Mouse (Mus musculus) kidney, adult 2 months (tissue): ENCODE results near the gene F11. TPM values are rescaled to one million over a fixed set of nuclear protein-coding genes. Genes with fewer than 3 reads are reported as not detected.

Source experiments
- DNase-seq: peaks from one replicate; pipeline ENCODE4 v3.0.0; 2021
- H3K27ac ChIP-seq: fragments of 200-500 bp; 2 replicates; pipeline ENCODE4 v1.5.1; 2012; ENCODE audit warnings: low read depth, low read length, control low read depth, inconsistent platforms; ENCODE audit not compliant: insufficient read depth
- H3K27me3 ChIP-seq: fragments of 200-500 bp; replicated peaks from 2 replicates; pipeline ENCODE4 v1.6.1; 2012; ENCODE audit warnings: mild to moderate bottlenecking, moderate library complexity, low read length, inconsistent platforms; ENCODE audit not compliant: control insufficient read depth, insufficient read depth
- H3K36me3 ChIP-seq: fragments of 200-500 bp; 2 replicates; pipeline ENCODE4 v1.6.1; 2012; ENCODE audit warnings: mild to moderate bottlenecking, moderate library complexity, low read length, inconsistent platforms; ENCODE audit not compliant: control insufficient read depth, insufficient read depth
- H3K4me1 ChIP-seq: fragments of 200-500 bp; 2 replicates; pipeline ENCODE4 v1.6.1; 2011; ENCODE audit warnings: low read length; ENCODE audit not compliant: control insufficient read depth, insufficient read depth
- H3K4me3 ChIP-seq: fragments of 200-500 bp; 2 replicates; pipeline ENCODE4 v1.5.1; 2011; ENCODE audit warnings: mild to moderate bottlenecking, low read depth, low read length, control low read depth; ENCODE audit not compliant: insufficient read depth
- CTCF ChIP-seq: fragments of 200-500 bp; conservative IDR thresholded peaks from 2 replicates; pipeline ENCODE4 v1.5.1; 2011; ENCODE audit warnings: low read depth, mild to moderate bottlenecking, control low read depth, low read length, moderate library complexity, mixed read lengths; ENCODE audit not compliant: insufficient read depth, insufficient read length
- POLR2A ChIP-seq: fragments of 200-500 bp; IDR thresholded peaks from one replicate; pipeline ENCODE4 v1.6.1; 2011; ENCODE audit warnings: low read depth, low read length, control low read depth
- WGBS: fragments of 180-500 bp; shearing (Covaris S2); methylation state at CpG from one replicate; pipeline ENCODE4 v1.1.7; 2018; 5-methylcytosine and 5-hydroxymethylcytosine counted together
- polyA plus RNA-seq: library from polyadenylated mRNA; depleted of rRNA; stranded (reverse); fragments of >200 nt; gene quantifications from 2 replicates; pipeline ENCODE4 v1.2.3, GENCODE M21; 2012

F11 gene
- polyA plus RNA-seq, 1 experiment = not detected

- H3K27me3 ChIP-seq = no peaks in the 10 kb centered on the region
- no peak overlapping the region for H3K4me3 ChIP-seq
- 85% methylated on average over 8 of the region's 8 CpGs for WGBS
- no peak for DNase-seq
- 0 out of 2 replicates have a peak, but pooled peaks cover 3% of the 10 kb centered on the region for H3K4me1 ChIP-seq
- H3K27ac ChIP-seq = no peak overlapping the region
- TF ChIP-seq POLR2A (no peak), CTCF (no peak)
- H3K36me3 ChIP-seq = no peaks in the 10 kb centered on the region
Observed at GRCm38 (mm10) chr8:45266993-45267392, 5.2 kb upstream of the F11 start.

- H3K4me1 ChIP-seq = 0 out of 2 replicates have a peak, but pooled peaks cover 3% of the 10 kb centered on the region
- 68% methylated on average over 4 of the region's 4 CpGs for WGBS
- H3K36me3 ChIP-seq = no peaks in the 10 kb centered on the region
- no peak for DNase-seq
- no peak overlapping the region for H3K27ac ChIP-seq
- H3K4me3 ChIP-seq = no peak overlapping the region
- no peak for TF ChIP-seq CTCF
- TF ChIP-seq POLR2A = no peak
- no peaks in the 10 kb centered on the region for H3K27me3 ChIP-seq
Observed at GRCm38 (mm10) chr8:45264918-45265317, 3.1 kb upstream of the F11 start.

GRCm38 (mm10) chr8:45262851-45263250 lies 1.0 kb upstream of the F11 start:
- TF ChIP-seq POLR2A = no peak
- no peak for TF ChIP-seq CTCF
- Histone ChIP-seq H3K27ac (no peak overlapping the region), H3K27me3 (no peaks in the 10 kb centered on the region), H3K4me3 (no peak overlapping the region), H3K4me1 (0 out of 2 replicates have a peak, but pooled peaks cover under 1% of the 10 kb centered on the region), H3K36me3 (no peaks in the 10 kb centered on the region)
- WGBS = 87% methylated on average over 3 of the region's 3 CpGs
- DNase-seq = no peak

GRCm38 (mm10) chr8:45258421-45258820 lies 3.4 kb downstream of the F11 start:
- no peak for DNase-seq
- no peak overlapping the region for H3K4me3 ChIP-seq
- TF ChIP-seq CTCF (no peak), POLR2A (no peak)
- no peaks in the 10 kb centered on the region for H3K36me3 ChIP-seq
- H3K27ac ChIP-seq = no peak overlapping the region
- 60% methylated on average over 8 of the region's 8 CpGs for WGBS
- no peaks in the 10 kb centered on the region for H3K4me1 ChIP-seq
- H3K27me3 ChIP-seq = no peaks in the 10 kb centered on the region

GRCm38 (mm10) chr8:45255040-45255439 lies 6.8 kb downstream of the F11 start:
- WGBS = 60% methylated on average over 12 of the region's 12 CpGs
- Histone ChIP-seq H3K36me3 (no peaks in the 10 kb centered on the region), H3K4me3 (no peak overlapping the region), H3K27ac (no peak overlapping the region), H3K27me3 (no peaks in the 10 kb centered on the region), H3K4me1 (no peaks in the 10 kb centered on the region)
- DNase-seq = no peak
- TF ChIP-seq CTCF (no peak), POLR2A (no peak)

- TF ChIP-seq CTCF (no peak), POLR2A (no peak)
- 68% methylated on average over 8 of the region's 8 CpGs for WGBS
- DNase-seq = no peak
- no peaks in the 10 kb centered on the region for H3K36me3 ChIP-seq
- no peaks in the 10 kb centered on the region for H3K4me1 ChIP-seq
- H3K4me3 ChIP-seq = no peak overlapping the region
- H3K27me3 ChIP-seq = no peaks in the 10 kb centered on the region
- no peak overlapping the region for H3K27ac ChIP-seq
Observed at GRCm38 (mm10) chr8:45254194-45254842, 7.5 kb downstream of the F11 start.

GRCm38 (mm10) chr8:45253586-45253985 lies 8.2 kb downstream of the F11 start:
- Histone ChIP-seq H3K27me3 (no peaks in the 10 kb centered on the region), H3K36me3 (no peaks in the 10 kb centered on the region), H3K27ac (no peak overlapping the region), H3K4me3 (no peak overlapping the region), H3K4me1 (no peaks in the 10 kb centered on the region)
- TF ChIP-seq POLR2A (no peak), CTCF (no peak)
- WGBS = 95% methylated on average over 1 of the region's 1 CpGs
- no peak for DNase-seq
